Mouse (Mus musculus) midbrain, postnatal 0 days (tissue): ENCODE results near the gene Kirrel3. TPM values are rescaled to one million over a fixed set of nuclear protein-coding genes. Genes with fewer than 3 reads are reported as not detected.

Experiments
- ATAC-seq: fragments of 200-750 bp; cut with Nextera tagmentation; 2 replicates; pipeline ENCODE4 v1.8.0; 2017; ENCODE audit warnings: moderate number of reproducible peaks, mild to moderate bottlenecking, moderate TSS enrichment, moderate library complexity; ENCODE audit not compliant: low FRiP score
- DNase-seq: peaks from one replicate; pipeline ENCODE4 v3.0.0-alpha.2; 2015; ENCODE audit warnings: low spot score
- H3K27ac ChIP-seq: fragments of 300-500 bp; sonication (generic); 2 replicates; pipeline ENCODE4 v1.5.1; 2014; ENCODE audit warnings: low read depth, mild to moderate bottlenecking, low read length, mixed read lengths
- H3K27me3 ChIP-seq: fragments of 300-500 bp; sonication (generic); 2 replicates; pipeline ENCODE4 v1.6.1; 2014; ENCODE audit warnings: low read length, control low read depth, mixed read lengths; ENCODE audit not compliant: insufficient read depth
- H3K36me3 ChIP-seq: fragments of 300-500 bp; sonication (generic); 2 replicates; pipeline ENCODE4 v1.6.1; 2014; ENCODE audit warnings: low read length, control low read depth, mixed read lengths; ENCODE audit not compliant: insufficient read depth
- H3K4me1 ChIP-seq: fragments of 300-500 bp; sonication (generic); 2 replicates; pipeline ENCODE4 v1.6.1; 2014; ENCODE audit warnings: mild to moderate bottlenecking, control low read depth, antibody characterized with exemption, low read length, mixed read lengths; ENCODE audit not compliant: insufficient read depth
- H3K4me2 ChIP-seq: fragments of 300-500 bp; sonication (generic); 2 replicates; pipeline ENCODE4 v1.6.1; 2014; ENCODE audit warnings: low read depth, mild to moderate bottlenecking, low read length, mixed read lengths; ENCODE audit not compliant: poor library complexity, severe bottlenecking
- H3K4me3 ChIP-seq: fragments of 300-500 bp; sonication (generic); 2 replicates; pipeline ENCODE4 v1.5.1; 2014; ENCODE audit warnings: low read depth, mild to moderate bottlenecking, low read length, moderate library complexity
- H3K9ac ChIP-seq: fragments of 300-500 bp; sonication (generic); replicated peaks from 2 replicates; pipeline ENCODE4 v1.6.1; 2014; ENCODE audit warnings: mild to moderate bottlenecking, low read length, moderate library complexity, mixed read lengths; ENCODE audit not compliant: poor library complexity, severe bottlenecking
- H3K9me3 ChIP-seq: fragments of 300-500 bp; sonication (generic); 2 replicates; pipeline ENCODE4 v1.6.1; 2016; ENCODE audit warnings: low read length, control low read depth
- CTCF ChIP-seq: IDR thresholded peaks from 2 replicates; pipeline ENCODE4 v1.5.1; 2016; ENCODE audit warnings: antibody characterized with exemption, mild to moderate bottlenecking
- WGBS: fragments of 180-500 bp; shearing (Covaris S2); extraction: QIAGEN DNeasy Blood & Tissue Kit; methylation state at CpG from one replicate; pipeline ENCODE4 v1.1.7; 2014; 5-methylcytosine and 5-hydroxymethylcytosine counted together
- polyA plus RNA-seq: library from polyadenylated mRNA; unstranded; fragments of >200 nt; fragmentation: Nextera tagmentation; extraction: Ambion mirVana; gene quantifications from 2 replicates; pipeline ENCODE4 v1.2.1, GENCODE M21; 2015
- total RNA-seq: library from RNA; depleted of rRNA; stranded (reverse); fragments of >200 nt; gene quantifications from 2 replicates; pipeline ENCODE4 v1.2.3, GENCODE M21; 2014

The Kirrel3 gene
- total and polyA plus RNA-seq, 2 experiments from 2014 or later = 47.2 to 56.3 TPM

DNA sequence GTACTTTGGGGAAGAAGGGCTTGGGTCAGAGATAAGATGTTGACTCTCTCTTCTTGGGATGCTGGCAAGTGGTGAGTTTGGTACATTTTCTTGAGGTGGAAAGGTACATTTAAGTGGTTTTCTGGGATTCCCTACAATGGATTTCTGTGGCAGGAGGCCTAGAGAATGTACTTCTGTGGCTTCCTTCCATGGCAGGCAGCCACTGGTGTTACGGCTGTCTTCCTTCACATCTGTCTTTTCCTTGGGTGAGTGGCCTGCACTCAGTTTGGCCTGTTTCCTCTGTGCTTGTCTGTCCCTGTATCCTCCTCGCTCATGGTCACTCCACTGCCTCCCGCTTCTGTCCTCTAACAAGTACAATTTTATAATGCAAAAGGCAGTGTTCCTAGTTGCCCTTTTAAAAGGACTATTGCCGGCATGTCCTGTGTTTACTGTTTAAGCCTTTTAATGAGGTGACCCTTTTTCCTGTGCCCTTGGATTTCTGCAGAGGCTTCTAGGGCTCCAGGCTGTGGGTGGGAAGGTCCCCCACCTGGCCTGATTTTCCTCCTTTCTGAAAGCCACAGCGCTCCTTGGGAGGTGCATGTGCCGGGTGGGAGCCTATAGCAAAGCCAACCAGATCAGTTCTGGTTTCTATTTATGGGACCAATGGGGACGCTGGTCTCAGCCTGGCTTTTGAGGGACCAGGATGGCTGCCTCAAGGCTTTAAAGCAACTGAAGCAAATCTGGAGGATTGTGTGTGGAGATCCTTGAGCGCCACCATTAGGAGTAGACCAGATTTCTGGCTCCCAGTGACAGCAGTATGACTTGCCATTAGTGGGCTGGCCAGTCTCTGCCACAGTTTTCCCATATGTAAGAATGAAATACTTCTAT, 491.1 kb downstream of the Kirrel3 start:
- H3K4me2 ChIP-seq = no peak overlapping the region
- no peaks in the 10 kb centered on the region for H3K36me3 ChIP-seq
- WGBS = 81% methylated on average over 8 of the region's 8 CpGs
- no peaks in the 10 kb centered on the region for H3K4me1 ChIP-seq
- ATAC-seq (no peak), DNase-seq (no peak)
- no peak overlapping the region for H3K27ac ChIP-seq
- no peaks in the 10 kb centered on the region for H3K27me3 ChIP-seq
- TF ChIP-seq CTCF = no peak
- no peak overlapping the region for H3K4me3 ChIP-seq
- H3K9me3 ChIP-seq = no peaks in the 10 kb centered on the region
- no peak overlapping the region for H3K9ac ChIP-seq

DNA sequence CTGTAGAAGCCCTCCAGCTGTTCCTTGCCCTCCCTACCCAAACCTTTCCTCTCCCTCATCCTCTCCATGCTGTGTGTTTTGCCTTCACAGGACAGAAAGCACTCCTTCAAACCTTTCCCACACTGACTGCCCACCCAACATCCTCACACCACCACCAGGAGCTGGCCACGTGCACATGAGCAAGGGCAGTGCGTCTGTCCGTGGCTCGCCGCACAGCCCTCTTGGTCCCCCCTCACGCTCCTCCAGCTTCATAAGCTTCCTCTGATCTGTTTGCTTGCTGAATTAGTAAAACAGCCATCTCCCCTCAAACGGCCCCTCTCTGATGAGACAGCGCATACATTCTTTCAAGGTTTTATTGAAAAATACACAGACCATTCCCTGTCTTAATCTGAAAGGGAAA, 492.0 kb downstream of the Kirrel3 start:
- ATAC-seq = no peak
- Histone ChIP-seq H3K27me3 (no peaks in the 10 kb centered on the region), H3K4me2 (0 out of 2 replicates have a peak overlapping the region, but pooled peaks have one; percentile 5), H3K9ac (no peak overlapping the region), H3K27ac (no peak overlapping the region), H3K4me1 (no peaks in the 10 kb centered on the region), H3K36me3 (no peaks in the 10 kb centered on the region), H3K9me3 (no peaks in the 10 kb centered on the region), H3K4me3 (no peak overlapping the region)
- no peak for DNase-seq
- no peak for TF ChIP-seq CTCF
- WGBS = 66% methylated on average over 8 of the region's 8 CpGs

- Histone ChIP-seq H3K27me3 (no peaks in the 10 kb centered on the region), H3K9me3 (no peaks in the 10 kb centered on the region), H3K4me1 (no peaks in the 10 kb centered on the region), H3K9ac (no peak overlapping the region), H3K4me2 (no peak overlapping the region), H3K4me3 (no peak overlapping the region), H3K27ac (no peak overlapping the region), H3K36me3 (no peaks in the 10 kb centered on the region)
- ATAC-seq = no peak
- no peak for DNase-seq
- 70% methylated on average over 3 of the region's 3 CpGs for WGBS
- no peak for TF ChIP-seq CTCF
These were observed 492.5 kb downstream of the Kirrel3 start for GRCm38 (mm10) chr9:34978229-34978628.

DNA sequence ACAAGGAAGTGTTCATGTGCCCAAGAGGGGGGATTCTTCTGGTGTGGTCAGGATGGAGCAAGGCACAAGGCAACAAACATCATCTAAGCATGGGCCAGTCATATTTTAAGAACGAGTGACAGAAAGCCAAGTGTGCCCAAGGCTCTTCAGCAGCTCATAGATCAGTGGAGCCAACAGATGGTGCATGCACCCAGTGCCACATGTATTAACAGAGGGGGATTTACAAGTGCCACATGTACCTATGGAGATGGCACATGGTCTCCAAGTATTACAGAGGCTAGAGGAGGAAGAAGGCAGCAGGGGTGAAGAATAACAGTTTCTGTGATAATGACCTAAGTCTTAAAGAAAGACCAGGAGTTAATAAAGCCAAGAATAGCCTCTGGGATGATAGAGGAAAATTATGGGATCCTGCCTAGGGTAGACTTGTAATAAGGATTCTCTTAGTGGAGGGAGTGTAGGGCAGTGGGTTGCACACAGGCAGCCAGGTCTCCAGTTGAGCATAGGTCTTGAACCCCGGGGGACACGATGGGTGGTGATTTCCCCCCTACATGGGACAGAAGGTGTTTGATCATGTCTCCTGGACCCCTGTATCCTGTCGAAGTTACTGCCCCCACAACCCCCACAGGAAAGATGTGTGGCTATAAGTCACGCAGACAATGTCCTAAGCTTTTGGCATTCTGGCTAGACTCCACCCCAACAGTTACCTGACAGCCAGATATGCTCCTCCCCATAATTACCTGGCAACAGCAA, 495.0 kb downstream of the Kirrel3 start:
- Histone ChIP-seq H3K9ac (no peak overlapping the region), H3K9me3 (no peaks in the 10 kb centered on the region), H3K4me1 (no peaks in the 10 kb centered on the region), H3K27ac (no peak overlapping the region), H3K36me3 (no peaks in the 10 kb centered on the region), H3K4me3 (no peak overlapping the region), H3K4me2 (no peak overlapping the region), H3K27me3 (no peaks in the 10 kb centered on the region)
- DNase-seq = no peak
- TF ChIP-seq CTCF = no peak
- 82% methylated on average over 5 of the region's 5 CpGs for WGBS
- no peak for ATAC-seq

DNA sequence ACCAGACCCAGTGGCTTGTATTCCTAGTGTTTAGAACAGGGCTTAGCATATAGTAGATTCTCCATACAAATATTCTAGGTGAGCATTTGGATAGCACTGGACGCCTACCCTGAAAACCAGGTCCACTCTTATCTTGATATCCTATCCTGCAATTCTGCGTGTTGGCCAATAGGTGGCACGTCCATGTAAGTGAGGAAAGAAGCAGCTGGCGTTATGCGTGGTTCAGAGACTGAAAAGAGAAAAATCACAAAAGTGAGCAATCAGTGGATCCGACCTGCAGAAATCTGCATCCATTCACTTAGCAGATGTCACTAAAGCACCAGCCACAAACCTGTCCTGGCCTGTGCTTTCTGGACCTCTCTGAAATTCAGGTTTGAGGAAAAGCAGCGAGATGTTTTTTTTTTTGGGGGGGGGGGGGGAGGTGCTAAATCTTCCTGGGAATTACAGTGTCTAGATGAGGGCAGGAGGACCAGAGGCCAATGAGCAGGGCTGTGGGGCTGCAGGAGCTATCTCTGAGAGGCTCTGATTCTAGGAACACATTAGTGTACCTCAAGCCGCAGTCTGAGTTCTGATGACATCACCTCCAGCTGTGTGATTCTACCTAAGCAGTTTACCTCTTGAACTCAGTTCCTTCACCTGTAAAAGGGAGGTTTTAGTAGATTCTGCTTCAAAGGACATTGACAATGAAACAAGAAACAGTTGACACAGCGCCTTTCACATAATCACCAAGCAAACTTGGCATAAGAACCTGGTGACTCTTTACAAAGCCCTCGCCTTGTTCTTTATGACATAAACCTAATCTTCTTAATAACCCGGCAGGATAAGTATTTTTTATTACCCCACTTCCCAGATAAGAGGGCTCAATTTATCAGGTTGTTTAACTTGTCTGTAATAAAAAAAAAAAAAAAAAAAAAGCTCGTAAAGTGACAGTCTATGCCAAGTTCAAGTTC, 498.1 kb downstream of the Kirrel3 start:
- no peak overlapping the region for H3K4me2 ChIP-seq
- H3K27me3 ChIP-seq = no peaks in the 10 kb centered on the region
- H3K4me1 ChIP-seq = no peaks in the 10 kb centered on the region
- whole genome bisulfite sequencing = 46% methylated on average over 12 of the region's 12 CpGs
- H3K36me3 ChIP-seq = no peaks in the 10 kb centered on the region
- ATAC-seq (no peak), DNase-seq (peak; percentile 77)
- no peak overlapping the region for H3K4me3 ChIP-seq
- no peaks in the 10 kb centered on the region for H3K9me3 ChIP-seq
- H3K9ac ChIP-seq = no peak overlapping the region
- peak; percentile 88 for TF ChIP-seq CTCF
- H3K27ac ChIP-seq = no peak overlapping the region
